Mouse (Mus musculus) embryo, embryonic 9.5 days (tissue): Measurements from ENCODE around the gene Gse1.
"Not testable (repeated sequence)": the region's sequence is repeated elsewhere in the genome, so short reads cannot be mapped to it uniquely, and the experiment has no call there.

Source experiments
- DNase-seq: peaks from one replicate; pipeline ENCODE4 v3.0.0-alpha.2; 2017; ENCODE audit errors: extremely low spot score

Gene Gse1

GRCm38 (mm10) chr8:120344166-120344565 lies 115.9 kb downstream of the Gse1 start:
- DNase-seq, result no peak

GRCm38 (mm10) chr8:120344583-120344982 lies 116.3 kb downstream of the Gse1 start:
- DNase-seq, result no peak

GRCm38 (mm10) chr8:120347734-120348341 lies 119.6 kb downstream of the Gse1 start:
- no peak for DNase-seq

- no peak for DNase-seq
Observed at GRCm38 (mm10) chr8:120348922-120349321, 120.7 kb downstream of the Gse1 start.

GRCm38 (mm10) chr8:120351332-120352071 lies 123.2 kb downstream of the Gse1 start:
- no peak for DNase-seq

- DNase-seq, result no peak
Observed at GRCm38 (mm10) chr8:120352096-120352495, 123.8 kb downstream of the Gse1 start.

- DNase-seq, result no peak
Observed at GRCm38 (mm10) chr8:120356067-120356466, 127.8 kb downstream of the Gse1 start.

- DNase-seq, result no peak
Observed at GRCm38 (mm10) chr8:120357504-120357903, 129.2 kb downstream of the Gse1 start.

- DNase-seq, result no peak
Observed at GRCm38 (mm10) chr8:120361301-120361700, 133.0 kb downstream of the Gse1 start.

- DNase-seq, result peak; percentile 49
Observed at GRCm38 (mm10) chr8:120363552-120364071, 135.4 kb downstream of the Gse1 start.

- DNase-seq, result no peak
Observed at GRCm38 (mm10) chr8:120364093-120364725, 136.0 kb downstream of the Gse1 start.

- DNase-seq, result no peak
Observed at GRCm38 (mm10) chr8:120366840-120367239, 138.6 kb downstream of the Gse1 start.

GRCm38 (mm10) chr8:120368191-120368590 lies 139.9 kb downstream of the Gse1 start:
- not testable (repeated sequence) for DNase-seq

GRCm38 (mm10) chr8:120368814-120369649 lies 140.8 kb downstream of the Gse1 start:
- DNase-seq, result peak; percentile 70

- DNase-seq, result no peak
Observed at GRCm38 (mm10) chr8:120369956-120370355, 141.7 kb downstream of the Gse1 start.

- DNase-seq, result no peak
Observed at GRCm38 (mm10) chr8:120370461-120370860, 142.2 kb downstream of the Gse1 start.

- no peak for DNase-seq
Observed at GRCm38 (mm10) chr8:120371146-120371545, 142.9 kb downstream of the Gse1 start.

- DNase-seq, result no peak
Observed at GRCm38 (mm10) chr8:120371725-120372457, 143.6 kb downstream of the Gse1 start.

GRCm38 (mm10) chr8:120372684-120373083 lies 144.4 kb downstream of the Gse1 start:
- DNase-seq, result no peak

- DNase-seq, result no peak
Observed at GRCm38 (mm10) chr8:120373621-120374020, 145.4 kb downstream of the Gse1 start.

GRCm38 (mm10) chr8:120374070-120374469 lies 145.8 kb downstream of the Gse1 start:
- no peak for DNase-seq
